Mouse (Mus musculus): ENCODE measurements around the gene Spic. TPM values are rescaled to one million over a fixed set of nuclear protein-coding genes. Genes with fewer than 3 reads are reported as not detected.
A peak's percentile ranks its signal among the peaks of the same experiment; 100 is the strongest.
"Not testable (repeated sequence)": the region's sequence is repeated elsewhere in the genome, so short reads cannot be mapped to it uniquely, and the experiment has no call there.

Gene Spic
- under 1 TPM in 1 of 2 experiments, not detected in 1; 0.29 TPM for total RNA-seq (2021)
- long read RNA-seq, experiment 1 = 0 reads
- long read RNA-seq, experiment 2 = 0 reads

DNA sequence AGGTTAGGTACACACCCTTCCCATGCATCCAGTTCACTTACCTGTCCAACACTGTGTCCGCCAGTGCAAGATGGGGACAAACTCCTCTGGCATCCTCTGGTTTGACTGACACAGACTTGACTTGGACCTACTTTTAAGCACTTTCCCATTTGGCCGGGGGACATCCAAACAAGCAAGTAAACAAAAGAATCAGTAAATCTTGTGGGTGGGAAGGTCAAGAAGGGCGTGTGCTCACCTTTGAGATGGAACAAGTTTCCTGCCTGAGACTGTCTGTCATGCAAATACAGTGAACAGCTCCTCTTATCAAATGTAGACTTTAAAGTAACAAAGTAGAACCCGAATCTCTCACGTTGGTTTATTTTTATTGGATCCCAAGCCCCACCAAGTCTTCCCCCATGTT lies at the start of gene Spic:
Spic (minus strand) TSS at position 91 of the 400 bp plus-strand sequence.
- no peak for DNase-seq (ENCODE audit: low spot score in 2 of 2)

DNA sequence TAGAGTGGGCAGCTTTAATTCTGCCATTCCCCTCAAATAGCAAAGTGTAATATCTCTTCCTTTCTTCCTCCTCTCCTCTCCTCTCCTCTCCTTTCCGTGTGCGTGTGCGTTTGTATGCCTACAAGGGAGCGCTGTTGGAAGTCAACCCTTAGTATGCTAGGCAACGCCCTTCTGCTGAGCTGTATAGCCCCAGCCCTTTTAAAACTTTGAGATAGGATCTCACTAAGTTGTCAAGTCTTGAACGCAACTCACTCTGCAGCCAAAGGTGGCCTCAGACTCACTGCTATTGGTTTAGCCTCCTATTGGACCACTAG lies 47.5 kb upstream of the Spic start:
- DNase-seq (ENCODE audit: low spot score in 2 of 2) = no peak

DNA sequence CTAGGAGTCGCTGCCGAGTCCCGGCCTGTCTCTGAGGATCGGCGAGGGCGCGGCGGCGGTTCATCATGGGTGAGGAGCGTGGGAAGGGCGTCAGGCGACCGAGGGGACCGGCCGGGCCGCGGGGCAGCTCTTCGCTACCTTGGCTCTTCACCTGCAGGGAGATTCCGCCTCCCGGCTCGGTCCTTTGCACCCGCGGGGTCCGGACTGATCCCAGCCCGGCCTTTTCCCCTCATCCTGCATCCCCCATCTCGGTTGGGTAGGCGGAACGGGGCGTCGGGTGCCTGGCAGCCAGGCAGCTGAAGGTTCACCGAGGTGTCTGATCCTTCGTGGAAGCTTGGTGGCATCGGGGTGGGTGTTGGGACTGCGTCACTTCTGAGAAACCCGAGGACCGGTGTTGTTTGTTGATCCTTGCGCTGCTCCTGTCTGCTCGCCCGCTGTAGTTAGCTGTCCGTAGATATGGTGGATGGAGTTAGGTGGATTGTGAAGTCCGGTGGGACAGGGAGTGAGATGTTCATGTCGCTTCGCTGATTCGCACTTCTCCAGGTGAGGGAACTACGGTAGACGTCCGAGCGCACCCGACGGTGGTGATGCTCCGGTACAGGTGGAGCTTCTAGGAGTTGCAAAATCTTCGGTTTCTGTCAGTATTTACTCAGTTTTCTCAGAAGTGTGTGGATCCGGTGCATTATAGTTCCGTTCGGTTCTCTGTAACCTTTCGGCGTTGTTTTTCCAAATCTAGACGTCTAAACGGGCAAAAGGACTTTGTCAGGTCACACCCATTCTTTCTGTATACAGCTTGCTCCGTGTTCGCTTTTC lies 46.9 kb upstream of the Spic start:
- DNase-seq (ENCODE audit: low spot score in 2 of 2) = no peak

DNA sequence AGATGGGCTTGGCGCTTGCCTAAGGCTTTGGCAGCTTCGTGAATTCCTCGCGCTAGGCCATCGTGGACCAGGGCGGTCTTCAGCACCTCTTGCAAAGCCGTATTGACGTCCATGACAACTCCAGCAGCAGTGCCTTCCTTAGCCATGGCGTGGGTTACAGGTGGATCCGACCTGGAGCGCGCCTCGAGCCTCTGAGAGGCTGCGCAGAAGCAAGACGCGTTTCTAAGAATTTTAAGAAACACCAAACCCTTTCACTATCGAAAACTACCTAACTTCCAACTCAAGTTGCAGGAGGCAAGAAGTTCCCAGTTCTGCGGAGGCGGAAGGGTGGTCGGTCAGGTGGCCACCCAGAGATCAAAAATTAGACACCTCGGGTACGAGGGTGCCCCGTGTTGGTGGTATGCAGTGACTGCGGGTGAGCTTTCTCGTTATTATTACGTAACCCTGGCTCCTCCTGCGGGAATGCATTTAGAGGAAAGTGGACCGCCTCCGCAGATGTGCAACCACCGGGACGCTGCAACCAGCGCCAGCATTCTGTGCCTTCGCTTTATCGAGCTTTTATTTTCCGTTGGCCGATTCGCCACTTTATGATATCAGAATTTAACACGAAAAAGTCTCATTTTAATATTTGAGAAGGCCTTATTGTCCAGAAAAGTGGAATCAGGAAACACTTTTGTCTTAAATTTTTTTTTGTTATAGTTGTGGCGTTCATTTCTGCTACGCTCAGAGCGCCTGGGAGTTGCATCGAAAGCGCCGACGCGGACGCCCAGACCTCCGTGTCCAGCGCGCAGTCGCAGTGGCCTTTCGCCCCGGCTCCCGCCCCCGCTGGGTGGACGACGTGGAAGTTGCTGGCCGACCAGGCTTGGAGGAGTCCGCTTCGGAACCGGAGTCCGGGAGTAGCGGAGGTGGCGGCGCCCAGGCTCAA lies 46.0 kb upstream of the Spic start, which contains the start of gene Arl1:
Arl1 (plus strand) TSS at position 288 of the 925 bp plus-strand sequence.
- peak; percentile 92 to 94 for DNase-seq (ENCODE audit: low spot score in 2 of 2)

DNA sequence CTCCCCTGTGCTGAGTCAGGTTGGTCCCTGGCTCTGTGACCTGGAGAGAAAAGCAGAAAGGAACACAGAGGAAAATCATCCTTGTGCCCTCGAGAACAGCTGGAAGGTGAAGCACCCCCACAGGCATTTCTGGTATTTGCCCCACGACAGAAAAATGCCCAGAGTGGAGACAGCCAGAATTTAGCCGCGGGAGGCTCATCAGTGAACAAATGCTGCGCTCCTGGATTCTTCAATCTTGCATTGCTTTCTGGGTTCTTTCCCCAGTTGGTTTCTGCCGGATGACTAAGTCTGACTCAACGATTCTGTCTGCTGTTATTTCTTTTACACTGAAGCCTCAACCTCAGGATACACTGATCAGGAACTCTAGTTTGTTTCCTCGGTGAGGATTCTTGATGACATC lies 43.4 kb upstream of the Spic start:
- no peak for DNase-seq (ENCODE audit: low spot score in 2 of 2)

DNA sequence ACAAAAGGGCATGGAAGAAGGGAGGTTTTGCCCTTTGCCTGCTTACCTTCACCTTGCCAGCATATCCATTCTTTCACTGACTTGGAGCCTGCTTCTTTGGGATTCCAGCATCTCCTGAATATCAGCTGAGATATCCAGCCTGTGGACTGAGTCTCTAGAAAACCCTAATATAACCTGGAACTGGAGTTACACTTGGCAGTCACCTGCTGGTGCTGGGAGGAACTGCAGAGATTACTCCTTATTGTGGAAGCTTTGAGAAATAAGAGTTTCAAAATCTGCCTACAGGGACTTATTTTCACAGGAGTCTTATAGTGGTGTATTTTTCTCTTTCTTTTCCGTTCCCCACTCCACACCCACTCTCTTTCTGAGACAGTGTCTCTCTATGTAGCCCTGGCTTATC lies 42.3 kb upstream of the Spic start:
- peak in 1 of 2 experiments; percentile 27 for DNase-seq (ENCODE audit: low spot score in 2 of 2)

DNA sequence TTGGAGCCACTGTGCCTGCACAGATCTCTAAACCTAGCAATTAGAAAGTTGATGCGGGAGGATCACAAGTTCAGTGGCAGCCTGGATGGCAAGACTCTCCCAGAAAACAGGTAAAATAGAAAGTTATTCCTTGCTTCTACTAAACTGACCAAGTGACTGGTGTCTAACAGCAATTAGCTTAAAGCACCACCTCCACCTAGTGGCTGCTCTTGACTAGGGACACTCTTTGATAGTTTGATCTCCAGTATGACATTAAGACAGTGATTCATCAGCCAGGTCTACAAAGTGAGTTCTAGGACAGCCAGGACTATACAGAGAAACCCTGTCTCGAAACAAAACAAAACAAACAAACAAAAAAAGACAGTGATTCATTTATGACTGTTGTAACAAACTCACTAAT lies 40.5 kb upstream of the Spic start:
- no peak for DNase-seq (ENCODE audit: low spot score in 2 of 2)

DNA sequence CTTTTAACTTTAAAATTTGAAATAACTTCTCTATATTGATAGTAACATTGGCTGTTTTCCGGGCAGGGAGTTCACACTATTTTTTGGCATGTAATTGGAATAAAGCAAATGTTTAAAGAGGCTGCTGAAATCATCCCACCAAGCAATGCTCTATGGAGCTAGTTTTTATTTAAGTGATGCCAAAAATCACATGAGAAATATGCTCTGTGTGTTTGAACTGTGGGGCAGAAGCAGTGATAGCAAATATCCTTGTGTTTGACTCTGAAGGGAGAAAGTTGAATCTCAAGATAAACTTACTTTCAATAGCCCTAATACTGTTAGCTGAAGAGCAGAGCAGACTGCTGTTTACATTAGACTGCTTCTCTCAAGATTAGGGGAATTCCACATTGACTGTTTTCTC lies 34.8 kb upstream of the Spic start:
- no peak for DNase-seq (ENCODE audit: low spot score in 2 of 2)

DNA sequence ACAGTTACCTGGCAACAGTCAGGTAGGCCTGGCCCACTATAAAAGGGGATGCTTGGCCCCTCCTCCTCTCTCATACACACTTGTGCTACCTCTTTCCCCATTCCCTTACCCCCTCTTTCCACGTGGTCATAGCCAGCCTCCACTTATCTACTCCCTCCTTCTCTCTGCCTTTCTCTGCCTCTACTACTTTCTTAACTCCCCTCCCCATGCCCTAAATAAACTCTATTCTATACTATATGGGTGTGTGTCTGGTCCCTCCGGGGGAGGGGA lies 32.9 kb upstream of the Spic start:
- no peak for DNase-seq (ENCODE audit: low spot score in 2 of 2)

DNA sequence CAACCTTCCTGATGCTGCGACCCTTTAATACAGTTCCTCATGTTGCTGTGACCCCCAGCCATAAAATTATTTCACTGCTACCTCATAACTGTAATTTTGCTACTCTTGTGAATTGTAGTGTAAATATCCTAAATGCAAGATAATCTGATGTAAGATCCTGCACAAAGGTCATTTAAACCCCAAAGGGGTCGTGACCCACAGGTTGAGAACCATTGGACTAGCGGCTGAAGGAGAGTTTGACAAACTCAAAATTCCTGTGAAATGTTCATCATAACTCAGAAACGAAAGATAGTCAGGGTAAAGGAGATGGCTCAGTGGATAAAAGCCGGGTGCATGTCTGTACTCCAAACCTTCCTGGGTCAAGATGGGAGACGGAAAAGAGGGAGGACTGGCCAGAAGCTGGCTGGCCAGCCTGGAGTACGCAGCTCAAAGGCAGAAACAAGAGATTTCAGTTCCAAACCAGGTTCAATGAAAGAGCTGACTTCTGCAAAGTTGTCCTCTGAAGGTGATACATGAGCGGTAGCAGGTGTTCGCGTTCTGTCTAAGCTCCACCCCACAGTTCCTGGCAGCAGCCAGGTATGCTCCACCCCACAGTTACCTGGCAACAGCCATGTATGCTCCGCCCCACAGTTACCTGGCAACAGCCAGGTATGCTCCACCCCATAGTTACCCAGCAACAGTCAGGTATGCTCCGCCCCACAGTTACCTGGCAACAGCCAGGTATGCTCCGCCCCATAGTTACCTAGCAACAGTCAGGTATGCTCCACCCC lies 32.4 kb upstream of the Spic start:
- no peak for DNase-seq (ENCODE audit: low spot score in 2 of 2)

DNA sequence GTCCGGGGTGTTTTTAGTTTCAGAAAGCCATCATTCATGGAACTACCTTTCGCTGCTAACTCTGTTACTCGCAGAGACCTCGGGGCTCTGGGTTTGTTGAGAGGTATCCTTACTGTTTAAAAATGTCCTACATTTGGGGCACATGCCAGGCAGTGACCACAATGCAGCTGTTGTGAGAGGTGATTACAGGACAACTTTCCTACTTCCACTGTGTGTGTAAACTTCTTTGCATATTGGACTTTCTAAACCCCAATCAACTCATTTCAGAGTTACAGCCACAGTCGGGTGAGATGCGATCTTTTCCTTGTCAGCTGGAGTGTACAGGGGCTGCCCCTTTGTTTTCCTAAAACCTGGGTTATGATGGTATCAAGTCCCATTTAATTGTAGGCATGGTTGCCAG lies 30.8 kb upstream of the Spic start:
- no peak for DNase-seq (ENCODE audit: low spot score in 2 of 2)

DNA sequence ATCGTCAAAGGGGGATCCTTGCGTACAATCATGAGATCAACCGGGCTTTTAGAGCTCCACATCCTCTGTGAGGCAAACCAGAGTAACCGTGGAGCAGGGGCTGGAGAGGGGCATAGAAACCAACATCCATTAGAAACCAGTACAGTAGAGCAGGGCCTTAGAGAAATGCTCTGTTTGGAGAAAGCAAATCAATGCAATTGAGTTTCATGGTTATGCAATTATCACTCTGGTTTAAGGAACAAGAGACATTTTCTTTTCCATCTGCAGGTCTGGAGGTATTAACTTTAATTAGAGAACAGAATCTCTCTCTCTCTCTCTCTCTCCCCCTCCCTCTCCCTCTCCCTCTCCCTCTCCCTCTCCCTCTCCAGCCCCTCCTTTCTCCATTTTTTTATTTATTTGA lies 29.9 kb upstream of the Spic start:
- DNase-seq (ENCODE audit: low spot score in 2 of 2) = no peak

DNA sequence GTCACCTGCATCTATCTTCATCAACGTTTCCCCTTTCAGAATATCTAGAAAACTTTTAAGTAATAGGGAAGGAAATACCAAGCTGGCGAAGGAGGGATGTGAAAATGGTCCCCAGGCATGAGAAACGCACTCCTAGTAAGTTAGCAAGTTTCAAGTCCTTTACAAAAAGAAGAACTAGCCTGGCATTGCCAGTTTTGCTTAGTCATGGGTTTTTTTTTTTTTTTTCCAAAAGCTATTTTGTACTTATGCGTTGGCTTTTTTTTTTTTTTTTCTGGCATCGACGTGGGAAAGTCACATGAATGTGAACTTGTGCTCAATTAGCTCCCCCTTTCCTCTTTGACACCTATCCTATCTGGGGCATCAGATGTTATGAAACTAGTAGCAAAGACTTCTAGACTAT lies 27.5 kb upstream of the Spic start:
- no peak for DNase-seq (ENCODE audit: low spot score in 2 of 2)

DNA sequence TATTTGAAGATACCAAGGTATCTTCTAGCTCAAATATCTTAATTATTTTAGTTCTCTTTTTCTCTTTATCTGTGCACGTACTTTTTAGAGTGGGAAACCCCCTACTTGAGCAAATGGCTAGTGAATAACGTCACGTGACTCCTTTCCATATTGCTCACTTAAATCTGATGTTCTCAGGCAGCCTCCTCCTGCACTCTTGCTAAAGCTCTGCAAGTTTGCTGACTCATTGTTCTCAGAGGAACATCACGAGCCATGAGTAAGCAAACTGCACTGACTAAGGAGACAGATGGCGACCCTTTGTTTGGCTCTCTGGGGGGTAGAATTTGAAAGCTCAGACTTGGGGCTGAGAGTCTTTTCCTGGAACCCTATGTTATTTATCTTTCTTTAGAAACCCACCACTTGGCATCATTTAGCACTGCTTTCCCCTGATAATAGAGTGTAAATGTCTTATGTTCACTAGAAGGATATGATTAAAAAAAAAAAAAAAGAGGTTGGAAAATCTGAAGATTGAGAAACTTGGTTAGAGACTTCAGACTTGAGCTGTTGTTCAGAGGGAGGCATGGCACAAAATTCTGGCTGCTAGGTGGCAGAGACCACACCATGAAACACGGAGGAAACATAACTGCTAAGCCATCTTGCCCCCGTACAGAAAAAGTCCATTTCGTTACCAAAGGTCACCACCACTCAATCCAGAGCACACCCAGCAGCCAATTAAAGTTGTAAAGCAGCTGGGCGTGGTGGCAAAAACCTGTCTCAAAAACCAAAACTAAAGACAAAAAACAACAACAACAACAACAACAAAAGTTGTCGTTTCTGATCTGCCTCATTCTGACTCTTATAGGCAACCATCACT lies 24.1 kb upstream of the Spic start:
- no peak for DNase-seq (ENCODE audit: low spot score in 2 of 2)

DNA sequence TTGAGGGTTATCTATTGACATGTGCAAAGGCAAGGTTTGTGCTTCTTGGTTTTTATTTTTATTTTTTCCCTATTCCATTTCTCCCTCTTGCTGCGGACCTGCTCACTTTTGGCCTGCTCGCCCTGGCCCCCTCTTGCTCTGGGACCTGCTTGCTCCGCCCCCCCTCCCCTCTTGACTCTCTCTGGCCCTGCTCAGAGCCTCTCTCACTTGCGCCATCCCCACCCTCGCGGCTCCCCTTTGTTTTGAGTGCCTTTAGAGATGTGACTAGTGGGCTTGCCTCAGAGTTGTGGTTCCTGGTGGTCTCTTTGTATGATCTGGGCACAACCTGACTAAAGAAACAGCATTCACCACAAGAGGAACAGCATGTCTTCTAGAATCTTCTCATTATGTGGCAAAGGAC lies 16.1 kb upstream of the Spic start:
- no peak for DNase-seq (ENCODE audit: low spot score in 2 of 2)

DNA sequence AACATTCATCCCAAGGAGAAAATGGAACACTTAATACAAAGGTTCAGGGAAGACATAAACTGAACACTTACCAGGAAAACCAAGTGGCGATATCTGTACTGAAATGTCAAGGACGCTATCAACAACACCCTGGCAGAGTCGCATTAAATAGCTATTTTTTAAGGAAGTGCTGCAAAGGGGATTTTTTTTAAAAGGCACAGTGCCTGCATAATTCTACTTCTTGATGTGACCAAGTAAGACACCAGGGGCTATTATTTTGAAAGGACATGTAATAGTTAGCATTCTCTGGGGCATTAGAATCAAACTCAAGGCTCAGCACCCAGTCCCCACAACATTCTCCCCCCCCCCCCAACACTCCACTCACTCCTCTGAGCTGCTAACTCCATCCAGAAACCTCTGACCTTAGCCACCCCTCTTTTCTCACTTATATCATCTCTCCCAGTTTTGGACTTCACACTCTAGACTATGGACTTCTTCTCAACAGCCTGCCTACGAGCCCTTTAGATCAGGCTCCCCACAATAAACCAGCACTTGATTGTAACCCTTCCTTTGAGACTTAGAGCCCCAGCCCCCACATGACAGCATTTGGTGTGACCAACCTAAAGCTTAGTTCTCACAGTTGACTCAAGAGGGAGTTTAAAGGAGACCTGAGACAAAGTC lies 1.8 kb downstream of the Spic start:
- no peak for DNase-seq (ENCODE audit: low spot score in 2 of 2)

DNA sequence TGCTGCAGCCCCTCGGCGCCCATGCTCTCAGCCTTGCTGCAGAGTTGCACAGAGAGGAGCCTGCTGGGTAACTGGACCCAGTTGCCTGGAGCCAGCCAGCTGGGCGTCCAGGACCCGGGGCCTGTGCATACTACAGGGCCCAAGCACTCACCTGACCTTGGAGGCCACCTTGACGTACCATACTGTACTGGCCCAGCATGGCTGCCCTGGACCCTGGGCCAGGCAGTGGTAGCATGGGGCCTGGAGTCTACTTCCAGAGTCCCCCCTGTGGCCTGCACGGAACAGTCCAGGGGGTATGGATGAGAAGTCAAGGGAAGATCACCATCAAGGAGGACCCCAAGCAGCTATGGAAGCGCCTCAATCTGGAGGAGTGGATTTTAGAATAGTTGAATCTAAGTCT lies 12.0 kb downstream of the Spic start:
- DNase-seq (ENCODE audit: low spot score in 2 of 2) = no peak

DNA sequence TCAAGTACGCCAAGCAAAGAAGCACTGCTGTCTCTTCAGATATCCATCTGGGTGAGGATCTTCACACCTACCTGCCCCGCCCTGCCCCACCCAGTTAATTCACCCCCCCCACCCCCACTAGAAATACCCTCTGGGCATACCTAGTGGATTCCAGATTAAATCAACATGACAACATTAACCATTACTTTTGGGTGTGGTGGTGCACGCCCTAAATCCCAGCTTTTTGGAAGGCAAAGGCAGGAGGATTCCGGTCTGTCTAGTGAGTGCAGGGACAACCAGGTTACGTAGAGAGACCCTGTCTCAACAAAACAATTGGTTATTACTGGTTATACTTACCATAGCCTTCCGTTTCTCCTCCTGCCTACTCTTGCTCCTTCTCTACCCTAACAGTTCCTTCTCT lies 12.7 kb downstream of the Spic start:
- no peak for DNase-seq (ENCODE audit: low spot score in 2 of 2)

DNA sequence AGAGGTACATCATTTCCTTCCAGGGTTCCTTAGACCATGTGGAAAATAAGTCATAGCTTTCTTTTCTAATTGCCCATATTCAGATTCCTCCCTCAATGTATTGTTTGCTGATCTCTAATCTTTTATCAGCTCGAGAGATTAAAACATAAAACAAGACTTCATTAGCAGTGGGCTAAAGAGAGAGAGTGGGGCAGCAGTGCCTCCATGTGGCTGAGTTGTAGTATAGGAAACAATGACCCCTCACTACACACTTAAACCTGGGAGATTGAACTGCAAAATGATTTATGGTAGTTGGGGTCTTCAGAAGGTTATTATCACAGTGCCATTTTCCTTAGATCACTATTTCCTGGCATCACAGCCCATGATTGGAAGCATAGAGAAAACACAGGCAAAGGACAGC lies 15.1 kb downstream of the Spic start:
- no peak for DNase-seq (ENCODE audit: low spot score in 2 of 2)

DNA sequence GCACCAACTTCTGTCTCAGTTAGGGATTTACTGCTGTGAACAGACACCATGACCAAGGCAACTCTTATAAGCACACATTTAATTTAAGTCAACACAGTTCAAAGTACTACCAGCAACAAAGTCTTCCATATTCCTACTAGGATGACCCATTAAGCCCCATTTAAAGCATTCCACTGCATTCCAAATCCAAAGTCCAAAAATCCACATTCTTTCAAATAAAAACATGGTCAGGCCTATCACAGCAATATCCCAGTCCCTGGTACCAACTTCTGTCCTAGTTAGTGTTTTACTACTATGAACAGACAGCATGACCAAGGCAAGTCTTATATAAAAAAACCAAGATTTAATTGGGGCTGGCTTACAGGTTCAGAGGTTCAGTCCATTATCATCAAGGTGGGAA lies 21.0 kb downstream of the Spic start:
- not testable (repeated sequence) for DNase-seq (ENCODE audit: low spot score in 2 of 2)

Measured in gastrocnemius, postnatal 4 days (tissue).